Mouse (Mus musculus): ENCODE data around the gene Gm14412. TPM values are rescaled to one million over a fixed set of nuclear protein-coding genes. Genes with fewer than 3 reads are reported as not detected.

Gm14412 gene
- polyA plus RNA-seq, 1 experiment, result 0.10 TPM

Other genes starting within 250 kb of the Gm14412 start
- gene Gm14401, start 250.0 kb downstream of the Gm14412 start, polyA plus RNA-seq (2012; rRNA removed), result not detected in 2 replicates
- gene Gm14410, start 117.9 kb downstream of the Gm14412 start, polyA plus RNA-seq (2012; rRNA removed), result 1.1 TPM in 2 replicates
- not detected in 2 replicates for gene Gm14409, start 57.3 kb downstream of the Gm14412 start, polyA plus RNA-seq (2012; rRNA removed)
- 0.41 TPM in 1 of 2 replicates, not detected in the other for gene Gm14418, start 74.0 kb upstream of the Gm14412 start, polyA plus RNA-seq (2012; rRNA removed)
- 1.1 and 1.5 TPM in 2 replicates for gene Zfp970, start 140.4 kb upstream of the Gm14412 start, polyA plus RNA-seq (2012; rRNA removed)
- 0.25 TPM in 1 of 2 replicates, not detected in the other for gene Gm14403, start 173.9 kb upstream of the Gm14412 start, polyA plus RNA-seq (2012; rRNA removed)